Mouse (Mus musculus) kidney, postnatal 0 days (tissue): ENCODE data around the gene Sox30. TPM values are rescaled to one million over a fixed set of nuclear protein-coding genes. Genes with fewer than 3 reads are reported as not detected.

ENCODE experiments used
- ATAC-seq: fragments of 200-750 bp; cut with Nextera tagmentation; replicated peaks from 2 replicates; pipeline ENCODE4 v1.8.0; 2017; ENCODE audit warnings: low read depth, moderate number of reproducible peaks, moderate TSS enrichment, moderate library complexity; ENCODE audit not compliant: low FRiP score
- DNase-seq: peaks from one replicate; pipeline ENCODE4 v3.0.0-alpha.2; 2016; ENCODE audit warnings: low spot score
- H3K27ac ChIP-seq: fragments of 300-500 bp; sonication (generic); 2 replicates; pipeline ENCODE4 v1.5.1; 2014; ENCODE audit warnings: mild to moderate bottlenecking
- H3K27me3 ChIP-seq: fragments of 300-500 bp; sonication (generic); 2 replicates; pipeline ENCODE4 v1.6.1; 2014; ENCODE audit warnings: low read length, mixed read lengths; ENCODE audit not compliant: insufficient read depth
- H3K36me3 ChIP-seq: fragments of 300-500 bp; sonication (generic); 2 replicates; pipeline ENCODE4 v1.6.1; 2014; ENCODE audit warnings: low read length, mixed read lengths; ENCODE audit not compliant: insufficient read depth
- H3K4me1 ChIP-seq: fragments of 300-500 bp; sonication (generic); replicated peaks from 2 replicates; pipeline ENCODE4 v1.6.1; 2014; ENCODE audit warnings: antibody characterized with exemption, low read length, mixed read lengths; ENCODE audit not compliant: insufficient read depth
- H3K4me2 ChIP-seq: fragments of 300-500 bp; sonication (generic); 2 replicates; pipeline ENCODE4 v1.6.1; 2014; ENCODE audit warnings: mild to moderate bottlenecking, low read length, moderate library complexity, mixed read lengths
- H3K4me3 ChIP-seq: fragments of 300-500 bp; sonication (generic); replicated peaks from 2 replicates; pipeline ENCODE4 v1.5.1; 2014; ENCODE audit warnings: low read depth, low read length
- H3K9ac ChIP-seq: fragments of 300-500 bp; sonication (generic); 2 replicates; pipeline ENCODE4 v1.6.1; 2014; ENCODE audit warnings: low read depth, low read length
- H3K9me3 ChIP-seq: fragments of 300-500 bp; sonication (generic); replicated peaks from 2 replicates; pipeline ENCODE4 v1.6.1; 2016; ENCODE audit warnings: low read length, inconsistent platforms, mixed read lengths
- CTCF ChIP-seq: IDR thresholded peaks from 2 replicates; pipeline ENCODE4 v1.5.1; 2016; ENCODE audit warnings: antibody characterized with exemption, low read depth, mild to moderate bottlenecking, moderate library complexity
- WGBS: fragments of 180-500 bp; shearing (Covaris S2); extraction: QIAGEN DNeasy Blood & Tissue Kit; methylation state at CpG from one replicate; pipeline ENCODE4 v1.1.7; 2014; 5-methylcytosine and 5-hydroxymethylcytosine counted together
- polyA plus RNA-seq: library from polyadenylated mRNA; unstranded; fragments of >200 nt; fragmentation: Nextera tagmentation; extraction: Ambion mirVana; gene quantifications from 2 replicates; pipeline ENCODE4 v1.2.1, GENCODE M21; 2015

The Sox30 gene
- polyA plus RNA-seq, 1 experiment from 2014 or later: 0.26 TPM

GRCm38 (mm10) chr11:45943891-45944642, 36.0 kb upstream of the Sox30 start:
- H3K27me3 ChIP-seq: no peaks in the 10 kb centered on the region
- no peaks in the 10 kb centered on the region for H3K36me3 ChIP-seq
- TF ChIP-seq CTCF: no peak
- peak overlapping the region; percentile 81 for H3K9ac ChIP-seq
- H3K4me3 ChIP-seq: peak overlapping the region; percentile 87
- peak; percentile 53 for ATAC-seq
- under 1% methylated on average over 49 of the region's 49 CpGs for WGBS
- H3K4me1 ChIP-seq: no peaks in the 10 kb centered on the region
- H3K27ac ChIP-seq: 0 out of 2 replicates have a peak overlapping the region, but pooled peaks have one; percentile 42
- no peaks in the 10 kb centered on the region for H3K9me3 ChIP-seq
- peak overlapping the region; percentile 99 for H3K4me2 ChIP-seq
- peak; percentile 44 for DNase-seq

- peak; percentile 91 for ATAC-seq
Measured at GRCm38 (mm10) chr11:45944643-45945156, 35.4 kb upstream of the Sox30 start, which contains the start of gene Lsm11. Lsm11 (minus strand) TSS chr11:45944935.

GRCm38 (mm10) chr11:45946796-45947195, 33.3 kb upstream of the Sox30 start:
- no peak overlapping the region for H3K4me3 ChIP-seq
- no peak overlapping the region for H3K4me2 ChIP-seq
- H3K27ac ChIP-seq: no peak overlapping the region
- no peak overlapping the region for H3K9ac ChIP-seq
- TF ChIP-seq CTCF: no peak
- DNase-seq: no peak
- 85% methylated on average over 4 of the region's 4 CpGs for WGBS
- no peak for ATAC-seq
- peaks cover 16% of the 10 kb centered on the region; the same call in 1 of the 2 replicates for H3K36me3 ChIP-seq
- H3K9me3 ChIP-seq: no peaks in the 10 kb centered on the region
- H3K4me1 ChIP-seq: no peaks in the 10 kb centered on the region
- H3K27me3 ChIP-seq: no peaks in the 10 kb centered on the region

More at GRCm38 (mm10) chr11:45944643-45945156, 35.4 kb upstream of the Sox30 start, which contains the start of gene Lsm11:
- DNase-seq: peak; percentile 96
- Histone ChIP-seq H3K27ac (0 out of 2 replicates have a peak within 1 kb of the TSS, but pooled peaks have one; percentile 42), H3K9me3 (no peaks in the 10 kb centered on the region), H3K4me1 (no peaks in the 10 kb centered on the region), H3K9ac (peak within 1 kb of the TSS; percentile 81), H3K36me3 (0 out of 2 replicates have a peak, but pooled peaks cover 2% of the 10 kb centered on the region), H3K4me3 (peak within 1 kb of the TSS; percentile 87), H3K27me3 (no peaks in the 10 kb centered on the region), H3K4me2 (peak within 1 kb of the TSS; percentile 99)
- WGBS: under 1% methylated on average over 50 of the region's 55 CpGs
- TF ChIP-seq CTCF: peak; percentile 100

DNA sequence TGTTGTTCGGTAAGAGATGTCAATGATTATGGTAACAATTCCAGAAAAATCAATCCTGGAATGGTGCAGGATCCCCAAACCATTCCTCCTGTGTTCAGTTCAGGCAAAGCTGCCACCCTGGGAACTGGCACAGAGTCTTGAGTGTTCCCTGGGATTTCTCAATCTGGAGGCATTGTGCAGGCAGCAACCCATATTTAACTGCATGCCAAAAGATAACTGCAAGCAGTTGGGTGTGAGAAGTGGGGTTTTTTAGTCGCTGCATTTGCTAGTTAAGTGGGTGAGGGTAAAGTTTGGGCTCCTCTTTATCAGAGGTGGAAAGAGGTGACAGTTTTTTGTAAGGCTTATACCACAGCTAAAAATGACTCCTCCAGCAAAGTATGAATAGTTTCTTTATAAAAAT, 32.6 kb upstream of the Sox30 start:
- peaks cover 16% of the 10 kb centered on the region; the same call in 1 of the 2 replicates for H3K36me3 ChIP-seq
- WGBS: 95% methylated on average over 2 of the region's 2 CpGs
- ATAC-seq (no peak), DNase-seq (no peak)
- no peak overlapping the region for H3K9ac ChIP-seq
- H3K27ac ChIP-seq: no peak overlapping the region
- TF ChIP-seq CTCF: no peak
- H3K4me1 ChIP-seq: no peaks in the 10 kb centered on the region
- H3K9me3 ChIP-seq: no peaks in the 10 kb centered on the region
- no peak overlapping the region for H3K4me2 ChIP-seq
- no peaks in the 10 kb centered on the region for H3K27me3 ChIP-seq
- no peak overlapping the region for H3K4me3 ChIP-seq

DNA sequence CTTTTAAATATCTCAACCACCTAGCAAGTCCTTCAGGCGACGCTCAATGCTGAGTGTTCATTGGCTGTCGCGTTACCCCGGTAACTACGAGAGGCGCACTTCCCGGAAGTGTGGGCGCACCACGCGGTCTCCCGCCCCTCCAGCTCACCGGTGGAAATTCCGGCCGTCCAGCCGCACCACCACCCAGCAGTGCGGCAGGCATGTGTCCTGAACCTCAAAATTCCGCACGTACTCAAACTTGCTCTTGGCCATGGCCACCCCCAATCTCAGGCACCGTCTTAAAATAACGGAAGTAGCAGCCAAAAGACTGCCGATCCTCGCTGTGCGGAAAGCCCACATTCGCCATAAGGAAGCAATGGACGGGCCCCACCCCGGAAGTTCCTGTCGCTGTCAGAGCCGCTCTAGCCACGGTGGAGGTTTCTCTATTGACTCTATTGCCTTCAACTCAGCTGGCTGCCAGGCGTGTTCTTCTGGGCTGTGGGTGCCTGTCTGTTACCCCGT, 24.9 kb upstream of the Sox30 start, which contains the start of gene Thg1l:
Gene Thg1l (minus strand): TSS at position 368 of the 501 bp plus-strand sequence.
- WGBS: under 1% methylated on average over 32 of the region's 32 CpGs
- Histone ChIP-seq H3K9me3 (no peaks in the 10 kb centered on the region), H3K4me1 (0 out of 2 replicates have a peak, but pooled peaks cover 4% of the 10 kb centered on the region), H3K36me3 (peaks cover 8% of the 10 kb centered on the region; the same call in 1 of the 2 replicates), H3K27me3 (no peaks in the 10 kb centered on the region), H3K9ac (0 out of 2 replicates have a peak within 1 kb of the TSS, but pooled peaks have one; percentile 49), H3K27ac (peak within 1 kb of the TSS; percentile 73; the same call in 1 of the 2 replicates), H3K4me3 (peak within 1 kb of the TSS; percentile 77), H3K4me2 (peak within 1 kb of the TSS; percentile 67)
- TF ChIP-seq CTCF: 0 out of 2 replicates have a peak, but pooled peaks have one; percentile 3
- ATAC-seq: peak; percentile 98
- DNase-seq: peak; percentile 98

DNA sequence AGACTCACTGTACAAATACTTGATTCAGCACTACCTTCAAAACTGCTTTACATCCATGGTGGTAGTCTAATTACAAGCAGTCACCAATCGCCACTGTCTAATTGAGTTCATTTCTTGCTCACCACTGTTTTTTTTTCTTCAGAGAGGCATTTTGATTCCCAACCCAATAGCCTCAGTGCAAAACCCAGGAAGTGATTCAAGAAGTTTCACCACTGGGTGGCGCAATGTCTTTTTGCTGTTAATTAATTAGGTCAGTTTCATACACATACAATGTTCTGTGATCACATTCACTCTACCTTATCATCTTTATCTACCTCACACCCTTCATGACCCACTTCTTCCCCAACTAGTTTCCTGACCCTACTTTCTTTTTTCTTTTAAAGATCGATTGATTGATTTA, 20.5 kb upstream of the Sox30 start:
- 77% methylated on average over 3 of the region's 3 CpGs for WGBS
- Histone ChIP-seq H3K9ac (no peak overlapping the region), H3K9me3 (no peaks in the 10 kb centered on the region), H3K4me1 (0 out of 2 replicates have a peak, but pooled peaks cover 3% of the 10 kb centered on the region), H3K36me3 (no peaks in the 10 kb centered on the region), H3K27ac (no peak overlapping the region), H3K4me2 (no peak overlapping the region), H3K27me3 (no peaks in the 10 kb centered on the region), H3K4me3 (no peak overlapping the region)
- ATAC-seq (no peak), DNase-seq (peak; percentile 65)
- TF ChIP-seq CTCF: peak; percentile 64
